Mouse (Mus musculus) liver, embryonic 13.5 days (tissue): Measurements from ENCODE around the gene Pex26. TPM values are rescaled to one million over a fixed set of nuclear protein-coding genes. Genes with fewer than 3 reads are reported as not detected.

Source experiments
- ATAC-seq: fragments of 200-750 bp; cut with Nextera tagmentation; 2 replicates; pipeline ENCODE4 v1.8.0; 2017; ENCODE audit warnings: low read depth, mild to moderate bottlenecking, moderate number of reproducible peaks, moderate library complexity
- DNase-seq: peaks from one replicate; pipeline ENCODE4 v3.0.0; 2022
- H3K27ac ChIP-seq: fragments of 300-500 bp; sonication (generic); 2 replicates; pipeline ENCODE4 v1.5.1; 2015; ENCODE audit warnings: moderate library complexity, mild to moderate bottlenecking, inconsistent platforms
- H3K27me3 ChIP-seq: fragments of 300-500 bp; sonication (generic); 2 replicates; pipeline ENCODE4 v1.6.1; 2015; ENCODE audit warnings: mild to moderate bottlenecking, inconsistent platforms
- H3K36me3 ChIP-seq: fragments of 300-500 bp; sonication (generic); 2 replicates; pipeline ENCODE4 v1.6.1; 2015; ENCODE audit warnings: mild to moderate bottlenecking, inconsistent platforms
- H3K4me1 ChIP-seq: fragments of 300-500 bp; sonication (generic); replicated peaks from 2 replicates; pipeline ENCODE4 v1.6.1; 2015; ENCODE audit warnings: inconsistent platforms
- H3K4me2 ChIP-seq: fragments of 300-500 bp; sonication (generic); 2 replicates; pipeline ENCODE4 v1.6.1; 2015; ENCODE audit warnings: inconsistent platforms, mild to moderate bottlenecking, moderate library complexity
- H3K4me3 ChIP-seq: fragments of 300-500 bp; sonication (generic); replicated peaks from 2 replicates; pipeline ENCODE4 v1.5.1; 2015; ENCODE audit warnings: mild to moderate bottlenecking, inconsistent platforms
- H3K9ac ChIP-seq: fragments of 300-500 bp; sonication (generic); 2 replicates; pipeline ENCODE4 v1.6.1; 2015; ENCODE audit warnings: mild to moderate bottlenecking, inconsistent platforms
- H3K9me3 ChIP-seq: fragments of 300-500 bp; sonication (generic); replicated peaks from 2 replicates; pipeline ENCODE4 v1.6.1; 2016; ENCODE audit warnings: inconsistent platforms
- WGBS: fragments of 180-500 bp; shearing (Covaris S2); methylation state at CpG from one replicate; pipeline ENCODE4 v1.1.7; 2015; ENCODE audit not compliant: insufficient replicate concordance; 5-methylcytosine and 5-hydroxymethylcytosine counted together
- polyA plus RNA-seq: library from polyadenylated mRNA; unstranded; fragments of >200 nt; fragmentation: Nextera tagmentation; extraction: Ambion mirVana; gene quantifications from 2 replicates; pipeline ENCODE4 v1.2.1, GENCODE M21; 2015

The Pex26 gene
- polyA plus RNA-seq, 1 experiment from 2014 or later = 2.9 TPM

DNA sequence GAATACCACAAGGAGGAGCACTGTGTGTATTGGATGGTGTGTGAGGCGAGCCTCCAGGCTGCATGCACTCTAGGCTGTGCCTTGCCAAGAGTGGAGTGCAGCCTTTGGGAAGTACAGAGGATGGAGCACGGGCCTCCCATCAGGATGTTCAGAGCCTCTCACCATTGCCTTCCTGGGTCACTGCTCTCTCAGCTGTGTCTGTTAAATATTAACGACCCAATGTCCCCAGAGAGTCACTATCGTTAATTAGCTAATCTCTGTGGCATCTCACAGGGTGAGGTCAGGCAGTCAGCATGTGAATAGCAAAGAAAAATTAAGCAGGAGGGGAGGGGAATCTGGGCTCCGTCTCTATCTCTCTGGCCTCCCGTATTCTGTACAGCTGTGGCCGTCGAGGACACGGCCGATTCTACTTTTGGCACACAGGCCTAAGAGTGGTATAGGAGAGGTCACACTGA, 17.3 kb upstream of the Pex26 start:
- no peak overlapping the region for H3K4me3 ChIP-seq
- no peaks in the 10 kb centered on the region for H3K36me3 ChIP-seq
- no peak overlapping the region for H3K9ac ChIP-seq
- DNase-seq (no peak), ATAC-seq (peak; percentile 67)
- H3K4me2 ChIP-seq = no peak overlapping the region
- H3K27ac ChIP-seq = no peak overlapping the region
- peaks cover 12% of the 10 kb centered on the region; the same call in 1 of the 2 replicates for H3K4me1 ChIP-seq
- 58% methylated on average over 10 of the region's 10 CpGs for WGBS
- H3K27me3 ChIP-seq = 0 out of 2 replicates have a peak, but pooled peaks cover 3% of the 10 kb centered on the region
- no peaks in the 10 kb centered on the region for H3K9me3 ChIP-seq

DNA sequence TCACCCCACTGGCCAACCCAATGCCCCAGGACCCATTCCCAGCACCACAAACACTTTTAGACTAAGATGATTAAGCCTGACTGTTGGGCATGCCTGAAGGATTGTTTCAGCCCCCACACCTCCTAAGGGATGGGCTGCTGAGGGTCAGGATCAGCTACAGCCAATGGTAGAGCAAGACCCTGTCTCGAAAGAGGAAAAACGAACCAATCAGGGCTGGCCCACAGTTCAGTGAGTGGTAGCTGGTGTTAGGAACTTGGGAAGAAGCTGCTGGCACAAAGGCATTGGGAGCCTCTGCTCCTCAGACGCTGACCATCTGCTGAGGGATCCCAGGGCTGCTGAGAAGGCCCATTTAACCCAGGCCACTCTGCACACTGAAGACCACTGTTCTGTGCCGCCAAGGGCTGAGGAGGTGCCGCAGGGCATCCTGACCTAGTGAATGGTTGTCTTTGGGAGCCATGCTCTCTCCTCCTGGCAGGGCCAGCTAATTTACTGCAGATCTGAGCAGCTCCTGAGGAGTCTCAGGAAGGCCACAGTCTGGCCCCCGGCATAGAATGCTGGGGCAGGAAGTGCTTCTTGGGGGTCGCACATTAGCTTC, 16.0 kb upstream of the Pex26 start:
- Histone ChIP-seq H3K9me3 (no peaks in the 10 kb centered on the region), H3K36me3 (no peaks in the 10 kb centered on the region), H3K4me2 (no peak overlapping the region), H3K27ac (no peak overlapping the region), H3K4me1 (peaks cover 9% of the 10 kb centered on the region; the same call in 1 of the 2 replicates), H3K27me3 (0 out of 2 replicates have a peak, but pooled peaks cover 3% of the 10 kb centered on the region), H3K9ac (no peak overlapping the region), H3K4me3 (no peak overlapping the region)
- 63% methylated on average over 7 of the region's 7 CpGs for WGBS
- ATAC-seq = no peak
- DNase-seq = no peak

DNA sequence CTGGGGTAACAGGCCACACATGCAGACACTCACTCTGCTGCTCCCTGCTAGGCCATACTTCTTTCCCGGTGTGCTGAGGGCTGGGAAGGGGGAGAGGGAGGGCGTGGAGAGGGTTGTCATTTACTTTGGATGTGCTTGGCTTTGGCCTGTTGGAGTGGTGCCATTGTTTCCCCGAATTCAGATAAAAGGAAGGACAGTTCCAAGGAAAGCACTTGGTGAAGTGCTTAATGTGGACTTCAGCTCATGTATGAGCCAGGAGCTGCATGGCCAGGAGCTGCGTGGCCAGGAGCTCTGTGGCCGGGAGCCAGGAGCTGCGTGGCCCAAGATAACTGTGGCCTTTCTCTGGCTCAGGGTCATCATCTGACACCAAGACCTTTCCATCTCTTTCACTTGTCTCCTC, 12.4 kb upstream of the Pex26 start:
- Histone ChIP-seq H3K9me3 (no peaks in the 10 kb centered on the region), H3K27me3 (peaks cover 11% of the 10 kb centered on the region; the same call in 1 of the 2 replicates), H3K4me2 (no peak overlapping the region), H3K9ac (no peak overlapping the region), H3K27ac (no peak overlapping the region), H3K36me3 (no peaks in the 10 kb centered on the region), H3K4me3 (no peak overlapping the region), H3K4me1 (peaks cover 4% of the 10 kb centered on the region)
- no peak for DNase-seq
- ATAC-seq = no peak
- 65% methylated on average over 6 of the region's 6 CpGs for WGBS

DNA sequence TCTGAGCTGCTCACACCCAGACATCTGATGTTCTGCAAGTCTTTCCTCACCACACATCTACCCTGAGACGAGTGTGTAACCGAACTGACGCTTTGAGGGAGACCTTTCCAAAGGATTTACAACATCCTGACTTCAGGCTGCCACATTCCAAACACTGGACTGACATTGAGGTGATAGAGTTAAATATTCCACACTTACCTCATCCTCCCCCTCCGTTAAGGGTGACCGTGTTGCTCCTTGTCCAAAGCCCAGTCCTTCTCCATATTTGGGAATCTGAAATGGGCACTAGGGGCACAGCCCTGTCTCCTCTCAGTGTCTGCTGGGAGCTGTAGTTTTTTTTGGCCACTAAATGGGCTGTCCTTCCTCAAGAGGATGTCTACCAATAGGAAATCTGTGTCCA, 10.0 kb upstream of the Pex26 start:
- H3K36me3 ChIP-seq = no peaks in the 10 kb centered on the region
- DNase-seq (no peak), ATAC-seq (no peak)
- no peak overlapping the region for H3K4me3 ChIP-seq
- no peak overlapping the region for H3K4me2 ChIP-seq
- WGBS = 45% methylated on average over 5 of the region's 5 CpGs
- no peaks in the 10 kb centered on the region for H3K9me3 ChIP-seq
- peaks cover 14% of the 10 kb centered on the region for H3K4me1 ChIP-seq
- H3K9ac ChIP-seq = no peak overlapping the region
- peaks cover 18% of the 10 kb centered on the region; the same call in 1 of the 2 replicates for H3K27me3 ChIP-seq
- no peak overlapping the region for H3K27ac ChIP-seq

DNA sequence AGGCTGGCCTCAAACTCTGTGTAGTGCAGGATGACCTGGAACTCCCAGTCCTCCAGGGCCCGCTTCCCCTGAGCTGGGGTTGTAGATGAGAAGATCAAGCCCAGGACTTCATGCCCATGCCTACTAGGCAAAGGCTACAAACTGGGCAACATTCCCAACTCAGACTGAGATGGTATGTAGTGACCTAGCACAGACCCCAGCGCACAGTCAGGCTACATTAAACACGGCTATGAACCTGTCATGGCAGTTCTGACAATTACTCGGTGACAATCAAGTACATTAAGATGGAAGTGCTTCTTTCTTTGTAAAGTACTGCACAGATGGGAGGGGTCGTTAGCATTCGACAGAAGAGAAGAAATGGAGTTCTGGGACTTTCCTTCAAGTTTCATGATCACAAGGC, 8.7 kb upstream of the Pex26 start:
- no peaks in the 10 kb centered on the region for H3K36me3 ChIP-seq
- H3K27ac ChIP-seq = no peak overlapping the region
- ATAC-seq = no peak
- peaks cover 14% of the 10 kb centered on the region for H3K4me1 ChIP-seq
- no peak overlapping the region for H3K9ac ChIP-seq
- no peak overlapping the region for H3K4me3 ChIP-seq
- DNase-seq = no peak
- no peaks in the 10 kb centered on the region for H3K9me3 ChIP-seq
- peaks cover 15% of the 10 kb centered on the region; the same call in 1 of the 2 replicates for H3K27me3 ChIP-seq
- WGBS = 77% methylated on average over 6 of the region's 6 CpGs
- no peak overlapping the region for H3K4me2 ChIP-seq

DNA sequence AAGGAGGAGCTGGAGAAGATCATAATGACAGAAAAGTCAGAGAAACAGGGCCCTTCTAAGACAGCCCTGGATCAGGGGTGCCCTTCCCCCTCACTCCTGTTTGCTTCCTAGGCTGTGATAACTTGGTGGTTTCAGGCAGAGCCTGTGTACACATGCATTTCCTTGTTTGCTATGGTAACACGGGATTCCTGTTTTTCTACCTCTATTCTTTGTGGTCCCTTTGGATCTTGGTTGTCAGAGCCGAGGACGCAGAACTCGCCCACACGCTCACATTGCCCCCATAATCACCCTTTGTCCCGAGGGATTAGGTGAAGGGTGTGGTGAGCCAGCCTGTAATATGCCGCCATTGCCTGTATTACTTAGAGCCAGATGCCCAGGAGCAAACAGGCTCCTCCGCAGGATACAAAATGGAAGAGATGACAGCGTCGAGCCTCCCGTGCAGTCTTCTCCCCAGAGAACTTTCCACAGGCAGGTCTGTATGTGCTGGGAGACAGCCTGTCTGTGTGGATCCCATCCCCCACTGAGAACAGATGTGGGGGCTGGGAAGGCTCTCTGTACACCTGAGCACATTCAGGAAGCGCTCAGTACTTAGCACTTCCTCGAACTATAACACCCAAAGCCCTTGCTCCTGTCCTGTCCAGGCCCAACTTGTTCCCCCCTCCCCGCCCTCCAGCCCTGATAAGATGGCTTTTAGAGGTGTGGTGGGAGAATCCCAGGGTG, 7.3 kb upstream of the Pex26 start:
- no peak for DNase-seq
- Histone ChIP-seq H3K4me3 (no peak overlapping the region), H3K4me1 (peaks cover 14% of the 10 kb centered on the region), H3K27ac (no peak overlapping the region), H3K4me2 (no peak overlapping the region), H3K36me3 (no peaks in the 10 kb centered on the region), H3K9ac (no peak overlapping the region), H3K9me3 (no peaks in the 10 kb centered on the region), H3K27me3 (peaks cover 15% of the 10 kb centered on the region; the same call in 1 of the 2 replicates)
- WGBS = 39% methylated on average over 14 of the region's 14 CpGs
- 0 out of 2 replicates have a peak, but pooled peaks have one; percentile 8 for ATAC-seq

DNA sequence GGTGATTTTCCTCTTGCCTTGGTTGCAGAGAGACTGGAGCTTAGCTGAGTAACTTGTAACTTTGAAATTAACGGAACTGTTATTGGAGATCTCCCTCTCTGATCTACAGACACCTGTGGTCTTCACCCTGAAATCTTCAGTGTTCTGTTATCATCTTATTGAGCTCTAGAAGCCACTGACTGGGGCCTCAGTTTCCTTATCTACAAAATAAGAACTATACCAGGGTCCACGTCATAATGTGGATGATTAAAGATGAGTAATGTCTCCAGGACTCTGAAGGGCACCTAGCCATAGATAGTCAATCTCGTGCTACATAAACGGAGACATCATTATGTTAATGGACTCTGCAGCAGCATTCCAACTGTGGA, 6.8 kb upstream of the Pex26 start:
- Histone ChIP-seq H3K36me3 (no peaks in the 10 kb centered on the region), H3K4me1 (peaks cover 14% of the 10 kb centered on the region), H3K9me3 (no peaks in the 10 kb centered on the region), H3K27me3 (peaks cover 15% of the 10 kb centered on the region; the same call in 1 of the 2 replicates), H3K4me3 (no peak overlapping the region), H3K27ac (no peak overlapping the region), H3K4me2 (no peak overlapping the region), H3K9ac (no peak overlapping the region)
- DNase-seq = no peak
- ATAC-seq = no peak
- 50% methylated on average over 4 of the region's 4 CpGs for WGBS

DNA sequence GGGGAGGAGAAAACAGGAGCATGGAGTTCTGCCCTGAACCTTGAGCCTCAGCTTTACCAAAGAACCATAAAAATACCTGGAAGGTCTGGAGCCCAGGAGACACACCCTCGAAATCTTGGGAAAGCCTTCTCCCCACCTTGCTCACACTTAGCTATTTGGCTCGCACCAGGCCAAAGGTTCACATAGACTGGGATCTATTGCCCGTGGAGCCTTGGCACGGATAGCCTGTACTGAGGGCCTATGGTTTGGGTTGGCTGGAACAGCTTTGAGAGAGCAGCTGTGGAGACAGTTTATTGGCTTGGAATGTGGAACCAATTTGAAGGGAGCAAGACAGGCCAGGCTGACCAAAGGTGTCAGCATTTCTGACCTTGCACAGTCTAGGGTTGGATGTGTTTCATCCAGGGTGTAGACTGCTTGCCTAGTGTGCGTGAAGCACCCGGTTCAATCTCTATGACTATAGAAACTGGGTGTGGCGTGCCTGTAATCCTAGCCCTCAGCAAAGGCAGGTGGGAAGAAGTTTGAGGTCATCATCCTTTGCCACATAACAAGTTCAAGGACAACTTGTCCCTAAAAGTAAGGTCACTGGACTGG, 6.3 kb upstream of the Pex26 start:
- peaks cover 15% of the 10 kb centered on the region; the same call in 1 of the 2 replicates for H3K27me3 ChIP-seq
- no peak overlapping the region for H3K9ac ChIP-seq
- no peak overlapping the region for H3K4me2 ChIP-seq
- no peak overlapping the region for H3K27ac ChIP-seq
- H3K9me3 ChIP-seq = no peaks in the 10 kb centered on the region
- no peak overlapping the region for H3K4me3 ChIP-seq
- peaks cover 14% of the 10 kb centered on the region for H3K4me1 ChIP-seq
- no peak for DNase-seq
- WGBS = 76% methylated on average over 7 of the region's 7 CpGs
- ATAC-seq = no peak
- H3K36me3 ChIP-seq = no peaks in the 10 kb centered on the region

DNA sequence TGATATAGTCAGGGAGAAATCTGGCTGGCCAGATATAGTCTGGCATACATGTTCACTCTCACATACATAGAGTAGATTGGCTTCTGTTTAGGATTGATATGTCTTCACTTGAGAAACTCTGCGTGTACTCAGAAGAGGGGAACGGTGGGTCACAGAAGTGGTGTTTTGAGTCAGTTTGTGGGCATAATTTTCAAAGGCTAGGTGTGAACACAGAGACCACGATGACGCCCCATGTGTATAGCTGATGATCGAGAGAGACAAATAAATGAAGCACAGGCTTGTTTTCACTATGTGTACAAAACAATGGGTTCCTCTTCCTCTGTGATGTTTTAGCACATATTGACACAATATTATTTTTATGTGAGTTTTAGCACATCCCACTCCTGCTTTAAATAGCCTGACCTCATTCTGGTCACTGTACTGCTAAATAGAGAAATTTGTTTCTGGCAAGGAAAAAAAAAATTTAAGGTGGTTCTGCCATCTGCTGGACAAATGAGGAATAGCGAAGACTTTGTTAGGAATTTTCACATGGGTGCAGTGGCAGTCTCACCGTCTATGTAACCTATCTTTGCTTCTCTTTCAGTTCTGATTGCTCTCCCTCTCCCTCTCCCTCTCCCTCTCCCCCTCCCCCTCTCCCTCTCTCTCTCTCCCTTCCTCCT, 4.6 kb upstream of the Pex26 start:
- H3K9ac ChIP-seq = no peak overlapping the region
- peaks cover 18% of the 10 kb centered on the region for H3K4me1 ChIP-seq
- DNase-seq (peak; percentile 33), ATAC-seq (no peak)
- no peak overlapping the region for H3K4me3 ChIP-seq
- no peaks in the 10 kb centered on the region for H3K9me3 ChIP-seq
- 44% methylated on average over 7 of the region's 7 CpGs for WGBS
- H3K36me3 ChIP-seq = no peaks in the 10 kb centered on the region
- no peak overlapping the region for H3K27ac ChIP-seq
- H3K27me3 ChIP-seq = 0 out of 2 replicates have a peak, but pooled peaks cover 11% of the 10 kb centered on the region
- no peak overlapping the region for H3K4me2 ChIP-seq

DNA sequence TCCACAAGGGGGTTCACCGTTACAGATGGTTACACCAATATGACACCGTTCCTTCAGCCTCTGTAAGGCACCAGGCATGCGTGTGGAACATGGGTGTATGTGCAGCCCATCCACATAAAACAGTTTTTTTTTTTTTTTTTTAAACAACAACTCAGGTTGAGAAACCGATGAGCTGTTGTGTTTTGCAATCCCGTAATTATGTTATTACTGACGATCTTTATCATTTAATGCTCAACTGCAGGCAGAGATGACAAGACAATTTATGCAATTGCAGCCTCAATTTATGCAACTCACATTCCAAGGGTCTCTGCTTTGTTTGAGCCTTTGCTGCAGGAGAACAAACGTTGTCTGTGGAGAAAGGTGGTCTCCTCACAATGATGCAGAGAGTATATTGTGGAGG, 3.6 kb upstream of the Pex26 start:
- H3K4me3 ChIP-seq = no peak overlapping the region
- H3K36me3 ChIP-seq = no peaks in the 10 kb centered on the region
- WGBS = 59% methylated on average over 7 of the region's 7 CpGs

More for the DNA sequence above, 3.6 kb upstream of the Pex26 start:
- peaks cover 27% of the 10 kb centered on the region for H3K4me1 ChIP-seq
- H3K27me3 ChIP-seq = 0 out of 2 replicates have a peak, but pooled peaks cover 7% of the 10 kb centered on the region
- ATAC-seq (no peak), DNase-seq (no peak)
- H3K9ac ChIP-seq = no peak overlapping the region; the same call in 1 of the 2 replicates
- no peaks in the 10 kb centered on the region for H3K9me3 ChIP-seq
- H3K27ac ChIP-seq = no peak overlapping the region
- H3K4me2 ChIP-seq = no peak overlapping the region
